Mouse (Mus musculus) erythroblast, adult 5-6 weeks (primary cell): ENCODE measurements around the gene Ly6g5c. TPM values are rescaled to one million over a fixed set of nuclear protein-coding genes. Genes with fewer than 3 reads are reported as not detected.

Experiments
- ATAC-seq: replicated peaks from 2 replicates; pipeline ENCODE4 v1.8.0; 2016; ENCODE audit warnings: moderate number of reproducible peaks, mild to moderate bottlenecking, moderate TSS enrichment, inconsistent platforms; ENCODE audit not compliant: poor library complexity, low FRiP score, severe bottlenecking
- total RNA-seq, 2 experiments: library from RNA; stranded (forward) in 1 of 2; stranded (reverse) in 1 of 2; fragments of 150-400 nt in 1 of 2; fragments of 200-764, 138-1000 nt in 1 of 2; gene quantifications; 2 replicates each; pipeline versions ENCODE4 v1.2.3 to v1.2.4; 2015 to 2017; ENCODE audit warnings: low replicate concordance in 2 of 2

Gene Ly6g5c
- total RNA-seq, 2 experiments from 2014 or later: not detected

- no peak for ATAC-seq
Measured at GRCm38 (mm10) chr17:35133517-35133916, 25.4 kb downstream of the Ly6g5c start.

- peak; percentile 90 for ATAC-seq
Measured at GRCm38 (mm10) chr17:35134801-35135590, 26.9 kb downstream of the Ly6g5c start, which contains the start of gene Bag6. Gene Bag6, plus strand, starts transcription at chr17:35135178.

- ATAC-seq: peak; percentile 60
Measured at GRCm38 (mm10) chr17:35135591-35136320, 27.7 kb downstream of the Ly6g5c start.

- ATAC-seq: no peak
Measured at GRCm38 (mm10) chr17:35139269-35139668, 31.2 kb downstream of the Ly6g5c start.

GRCm38 (mm10) chr17:35140490-35140996 is 32.5 kb downstream of the Ly6g5c start:
- no peak for ATAC-seq

GRCm38 (mm10) chr17:35141971-35142370 is 33.9 kb downstream of the Ly6g5c start:
- no peak for ATAC-seq

- ATAC-seq: no peak
Measured at GRCm38 (mm10) chr17:35146139-35146538, 38.1 kb downstream of the Ly6g5c start.

- ATAC-seq: no peak
Measured at GRCm38 (mm10) chr17:35147348-35147747, 39.3 kb downstream of the Ly6g5c start.

GRCm38 (mm10) chr17:35147922-35148639 is 40.0 kb downstream of the Ly6g5c start:
- no peak for ATAC-seq

GRCm38 (mm10) chr17:35152121-35152520 is 44.0 kb downstream of the Ly6g5c start:
- no peak for ATAC-seq

GRCm38 (mm10) chr17:35153077-35153476 is 45.0 kb downstream of the Ly6g5c start:
- ATAC-seq: no peak

- no peak for ATAC-seq
Measured at GRCm38 (mm10) chr17:35153931-35154330, 45.9 kb downstream of the Ly6g5c start.

GRCm38 (mm10) chr17:35154616-35155015 is 46.5 kb downstream of the Ly6g5c start:
- ATAC-seq: no peak

- ATAC-seq: no peak
Measured at GRCm38 (mm10) chr17:35155451-35155850, 47.4 kb downstream of the Ly6g5c start.

- ATAC-seq: no peak
Measured at GRCm38 (mm10) chr17:35156461-35157200, 48.6 kb downstream of the Ly6g5c start.

- no peak for ATAC-seq
Measured at GRCm38 (mm10) chr17:35157254-35157653, 49.2 kb downstream of the Ly6g5c start.

- no peak for ATAC-seq
Measured at GRCm38 (mm10) chr17:35157661-35158175, 49.6 kb downstream of the Ly6g5c start.

- no peak for ATAC-seq
Measured at GRCm38 (mm10) chr17:35158850-35159593, 50.9 kb downstream of the Ly6g5c start.

GRCm38 (mm10) chr17:35159638-35160037 is 51.6 kb downstream of the Ly6g5c start:
- no peak for ATAC-seq
